Mouse (Mus musculus) testis, adult 2 months (tissue): Measurements from ENCODE around the gene Fads1.

Experiments
- CTCF ChIP-seq: fragments of 200-500 bp; IDR thresholded peaks from 2 replicates; pipeline ENCODE4 v1.5.1; 2012; ENCODE audit warnings: low read depth, mild to moderate bottlenecking, inconsistent platforms, low read length, moderate library complexity; ENCODE audit not compliant: control insufficient read depth, insufficient read depth, insufficient replicate concordance
- POLR2A ChIP-seq: fragments of 200-500 bp; IDR thresholded peaks from 2 replicates; pipeline ENCODE4 v1.6.1; 2012; ENCODE audit warnings: low read depth, mild to moderate bottlenecking, inconsistent platforms, low read length, moderate library complexity; ENCODE audit not compliant: control insufficient read depth

GRCm38 (mm10) chr19:10194337-10194736, 11.6 kb downstream of the Fads1 start:
- TF ChIP-seq POLR2A = no peak
- no peak for TF ChIP-seq CTCF
